Mouse (Mus musculus) forebrain, embryonic 15.5 days (tissue): Measurements from ENCODE around the gene Mcidas. TPM values are rescaled to one million over a fixed set of nuclear protein-coding genes. Genes with fewer than 3 reads are reported as not detected.

Source experiments
- ATAC-seq: fragments of 200-750 bp; cut with Nextera tagmentation; replicated peaks from 2 replicates; pipeline ENCODE4 v1.8.0; 2017; ENCODE audit warnings: mild to moderate bottlenecking, moderate TSS enrichment, moderate library complexity
- H3K27ac ChIP-seq: fragments of 300-500 bp; sonication (generic); replicated peaks from 2 replicates; pipeline ENCODE4 v1.5.1; 2015; ENCODE audit warnings: mild to moderate bottlenecking, inconsistent platforms
- H3K27me3 ChIP-seq: fragments of 300-500 bp; sonication (generic); 2 replicates; pipeline ENCODE4 v1.6.1; 2015; ENCODE audit warnings: inconsistent platforms
- H3K36me3 ChIP-seq: fragments of 300-500 bp; sonication (generic); 2 replicates; pipeline ENCODE4 v1.6.1; 2015; ENCODE audit warnings: mild to moderate bottlenecking, inconsistent platforms
- H3K4me1 ChIP-seq: fragments of 300-500 bp; sonication (generic); 2 replicates; pipeline ENCODE4 v1.6.1; 2015; ENCODE audit warnings: inconsistent platforms
- H3K4me2 ChIP-seq: fragments of 300-500 bp; sonication (generic); replicated peaks from 2 replicates; pipeline ENCODE4 v1.6.1; 2015; ENCODE audit warnings: mild to moderate bottlenecking, inconsistent platforms
- H3K4me3 ChIP-seq: fragments of 300-500 bp; sonication (generic); 2 replicates; pipeline ENCODE4 v1.5.1; 2015; ENCODE audit warnings: mild to moderate bottlenecking, inconsistent platforms
- H3K9ac ChIP-seq: fragments of 300-500 bp; sonication (generic); replicated peaks from 2 replicates; pipeline ENCODE4 v1.6.1; 2015; ENCODE audit warnings: mild to moderate bottlenecking, inconsistent platforms
- H3K9me3 ChIP-seq: fragments of 300-500 bp; sonication (generic); 2 replicates; pipeline ENCODE4 v1.6.1; 2016; ENCODE audit warnings: inconsistent platforms
- WGBS: fragments of 180-500 bp; shearing (Covaris S2); methylation state at CpG from one replicate; pipeline ENCODE4 v1.1.7; 2015; ENCODE audit warnings: mixed read lengths; 5-methylcytosine and 5-hydroxymethylcytosine counted together
- polyA plus RNA-seq: library from polyadenylated mRNA; unstranded; fragments of >200 nt; fragmentation: Nextera tagmentation; extraction: Ambion mirVana; gene quantifications from 2 replicates; pipeline ENCODE4 v1.2.1, GENCODE M21; 2015

Mcidas gene
- polyA plus RNA-seq, 1 experiment from 2014 or later = 1.1 TPM

- no peaks in the 10 kb centered on the region for H3K9me3 ChIP-seq
- H3K4me2 ChIP-seq = no peak overlapping the region
- 81% methylated on average over 8 of the region's 8 CpGs for WGBS
- no peak for ATAC-seq
- H3K27me3 ChIP-seq = no peaks in the 10 kb centered on the region
- no peak overlapping the region for H3K4me3 ChIP-seq
- H3K36me3 ChIP-seq = no peaks in the 10 kb centered on the region
- H3K9ac ChIP-seq = no peak overlapping the region
- H3K4me1 ChIP-seq = no peaks in the 10 kb centered on the region
- H3K27ac ChIP-seq = no peak overlapping the region
Observed at GRCm38 (mm10) chr13:113022467-113022866, 28.8 kb downstream of the Mcidas start.

- H3K9me3 ChIP-seq = no peaks in the 10 kb centered on the region
- no peaks in the 10 kb centered on the region for H3K36me3 ChIP-seq
- H3K4me2 ChIP-seq = no peak overlapping the region
- no peak overlapping the region for H3K4me3 ChIP-seq
- ATAC-seq = no peak
- no peaks in the 10 kb centered on the region for H3K27me3 ChIP-seq
- WGBS = 90% methylated on average over 17 of the region's 17 CpGs
- H3K4me1 ChIP-seq = no peaks in the 10 kb centered on the region
- no peak overlapping the region for H3K9ac ChIP-seq
- no peak overlapping the region for H3K27ac ChIP-seq
Observed at GRCm38 (mm10) chr13:113023274-113024143, 29.9 kb downstream of the Mcidas start.

GRCm38 (mm10) chr13:113031351-113031750 lies 37.7 kb downstream of the Mcidas start:
- Histone ChIP-seq H3K4me2 (peak overlapping the region; percentile 87), H3K27ac (peak overlapping the region; percentile 87; the same call in 1 of the 2 replicates), H3K36me3 (no peaks in the 10 kb centered on the region), H3K27me3 (peaks cover 20% of the 10 kb centered on the region), H3K9ac (peak overlapping the region; percentile 73), H3K4me3 (peak overlapping the region; percentile 67), H3K9me3 (no peaks in the 10 kb centered on the region), H3K4me1 (peaks cover 32% of the 10 kb centered on the region)
- under 1% methylated on average over 7 of the region's 7 CpGs for WGBS
- ATAC-seq = peak; percentile 9; the same call in 1 of the 2 replicates

- H3K4me3 ChIP-seq = peak overlapping the region; percentile 67
- H3K4me2 ChIP-seq = peak overlapping the region; percentile 87
- no peaks in the 10 kb centered on the region for H3K36me3 ChIP-seq
- no peaks in the 10 kb centered on the region for H3K9me3 ChIP-seq
- H3K27me3 ChIP-seq = peaks cover 20% of the 10 kb centered on the region
- peak overlapping the region; percentile 73 for H3K9ac ChIP-seq
- peak; percentile 62 for ATAC-seq
- H3K27ac ChIP-seq = peak overlapping the region; percentile 87
- under 1% methylated on average over 40 of the region's 40 CpGs for WGBS
- H3K4me1 ChIP-seq = peaks cover 32% of the 10 kb centered on the region
Observed at GRCm38 (mm10) chr13:113031792-113032571, 38.3 kb downstream of the Mcidas start.

- no peaks in the 10 kb centered on the region for H3K9me3 ChIP-seq
- H3K4me3 ChIP-seq = no peak overlapping the region
- no peaks in the 10 kb centered on the region for H3K36me3 ChIP-seq
- no peak overlapping the region for H3K9ac ChIP-seq
- H3K4me2 ChIP-seq = peak overlapping the region; percentile 87; the same call in 1 of the 2 replicates
- peaks cover 32% of the 10 kb centered on the region for H3K4me1 ChIP-seq
- no peak overlapping the region for H3K27ac ChIP-seq
- no peak for ATAC-seq
- peaks cover 20% of the 10 kb centered on the region for H3K27me3 ChIP-seq
Observed at GRCm38 (mm10) chr13:113032831-113033230, 39.2 kb downstream of the Mcidas start.

- peak; percentile 55 for ATAC-seq
- peaks cover 20% of the 10 kb centered on the region for H3K27me3 ChIP-seq
- peak overlapping the region; percentile 50; the same call in 1 of the 2 replicates for H3K9ac ChIP-seq
- no peaks in the 10 kb centered on the region for H3K36me3 ChIP-seq
- H3K4me1 ChIP-seq = peaks cover 32% of the 10 kb centered on the region
- H3K9me3 ChIP-seq = no peaks in the 10 kb centered on the region
- H3K4me3 ChIP-seq = peak overlapping the region; percentile 52
- 1% methylated on average over 11 of the region's 11 CpGs for WGBS
- H3K27ac ChIP-seq = peak overlapping the region; percentile 6; the same call in 1 of the 2 replicates
- H3K4me2 ChIP-seq = peak overlapping the region; percentile 93
Observed at GRCm38 (mm10) chr13:113034271-113034886, 40.7 kb downstream of the Mcidas start.

GRCm38 (mm10) chr13:113034950-113035421 lies 41.3 kb downstream of the Mcidas start, which contains the start of gene Cdc20b:
TSS of gene Cdc20b (plus strand) at chr13:113035111.
- peak within 1 kb of the TSS; percentile 52 for H3K4me3 ChIP-seq
- peak within 1 kb of the TSS; percentile 93 for H3K4me2 ChIP-seq
- H3K4me1 ChIP-seq = peaks cover 32% of the 10 kb centered on the region
- H3K36me3 ChIP-seq = no peaks in the 10 kb centered on the region
- H3K9me3 ChIP-seq = no peaks in the 10 kb centered on the region
- peaks cover 20% of the 10 kb centered on the region for H3K27me3 ChIP-seq
- under 1% methylated on average over 46 of the region's 46 CpGs for WGBS
- peak within 1 kb of the TSS; percentile 6; the same call in 1 of the 2 replicates for H3K27ac ChIP-seq
- H3K9ac ChIP-seq = peak within 1 kb of the TSS; percentile 50
- peak; percentile 34 for ATAC-seq

- no peaks in the 10 kb centered on the region for H3K9me3 ChIP-seq
- H3K36me3 ChIP-seq = no peaks in the 10 kb centered on the region
- peaks cover 32% of the 10 kb centered on the region for H3K4me1 ChIP-seq
- H3K9ac ChIP-seq = no peak overlapping the region
- H3K27ac ChIP-seq = no peak overlapping the region
- H3K4me2 ChIP-seq = peak overlapping the region; percentile 93
- peak; percentile 84 for ATAC-seq
- H3K4me3 ChIP-seq = peak overlapping the region; percentile 52
- peaks cover 20% of the 10 kb centered on the region for H3K27me3 ChIP-seq
- 1% methylated on average over 4 of the region's 4 CpGs for WGBS
Observed at GRCm38 (mm10) chr13:113035852-113036251, 42.2 kb downstream of the Mcidas start.

GRCm38 (mm10) chr13:113044876-113045275 lies 51.2 kb downstream of the Mcidas start:
- no peaks in the 10 kb centered on the region for H3K36me3 ChIP-seq
- H3K9me3 ChIP-seq = no peaks in the 10 kb centered on the region
- no peak overlapping the region for H3K4me3 ChIP-seq
- 0 out of 2 replicates have a peak, but pooled peaks cover 12% of the 10 kb centered on the region for H3K4me1 ChIP-seq
- H3K27me3 ChIP-seq = no peaks in the 10 kb centered on the region
- 77% methylated on average over 3 of the region's 3 CpGs for WGBS
- no peak overlapping the region for H3K27ac ChIP-seq
- ATAC-seq = no peak
- no peak overlapping the region for H3K9ac ChIP-seq
- H3K4me2 ChIP-seq = peak overlapping the region; percentile 71

GRCm38 (mm10) chr13:113045458-113046110 lies 51.9 kb downstream of the Mcidas start:
- Histone ChIP-seq H3K9ac (peak overlapping the region; percentile 46), H3K27me3 (no peaks in the 10 kb centered on the region), H3K4me3 (peak overlapping the region; percentile 50), H3K4me2 (peak overlapping the region; percentile 71), H3K9me3 (no peaks in the 10 kb centered on the region), H3K36me3 (no peaks in the 10 kb centered on the region), H3K4me1 (0 out of 2 replicates have a peak, but pooled peaks cover 12% of the 10 kb centered on the region), H3K27ac (no peak overlapping the region)
- WGBS = 15% methylated on average over 18 of the region's 18 CpGs
- no peak for ATAC-seq

GRCm38 (mm10) chr13:113046211-113046883 lies 52.7 kb downstream of the Mcidas start, which contains the start of gene Gpx8:
TSS of gene Gpx8 (minus strand) at chr13:113046410.
- 0 out of 2 replicates have a peak, but pooled peaks cover 12% of the 10 kb centered on the region for H3K4me1 ChIP-seq
- no peak within 1 kb of the TSS for H3K27ac ChIP-seq
- H3K36me3 ChIP-seq = no peaks in the 10 kb centered on the region
- H3K27me3 ChIP-seq = no peaks in the 10 kb centered on the region
- peak within 1 kb of the TSS; percentile 71 for H3K4me2 ChIP-seq
- peak; percentile 87 for ATAC-seq
- peak within 1 kb of the TSS; percentile 50 for H3K4me3 ChIP-seq
- H3K9ac ChIP-seq = peak within 1 kb of the TSS; percentile 46
- H3K9me3 ChIP-seq = no peaks in the 10 kb centered on the region
- 5% methylated on average over 21 of the region's 21 CpGs for WGBS
